Mouse (Mus musculus) G1E (cell line): ENCODE measurements around the gene Pck1.

Source experiments
- CTCF ChIP-seq: IDR thresholded peaks from 2 replicates; pipeline ENCODE4 v1.5.1; 2012; ENCODE audit warnings: low read depth, low read length, inconsistent platforms, mixed read lengths
- GATA1 ChIP-seq: IDR thresholded peaks from 2 replicates; pipeline ENCODE4 v1.6.1; 2012; ENCODE audit warnings: borderline replicate concordance, low read length, inconsistent platforms, mixed read lengths
- GATA2 ChIP-seq: IDR thresholded peaks from 2 replicates; pipeline ENCODE4 v1.6.1; 2012; ENCODE audit warnings: low read depth, low read length, inconsistent platforms, borderline replicate concordance
- POLR2AphosphoS5 ChIP-seq: IDR thresholded peaks from 2 replicates; pipeline ENCODE4 v1.6.1; 2012; ENCODE audit warnings: low read depth, low read length, inconsistent platforms; ENCODE audit not compliant: insufficient replicate concordance
- TAL1 ChIP-seq: conservative IDR thresholded peaks from 2 replicates; pipeline ENCODE4 v1.6.1; 2012; ENCODE audit warnings: low read depth, low read length, inconsistent platforms, mixed read lengths

- TF ChIP-seq GATA1 (no peak), CTCF (no peak), GATA2 (no peak), POLR2AphosphoS5 (no peak), TAL1 (no peak)
Observed at GRCm38 (mm10) chr2:173184475-173185080, 31.7 kb downstream of the Pck1 start.
